ENCODE assay signal across 11 mouse cellular contexts in genomic region chr13:71960277-71960672, GRCm38 (mm10). TPM values are rescaled to one million over a fixed set of nuclear protein-coding genes. Genes with fewer than 3 reads are reported as not detected.
DNase-seq lines count a peak whose midpoint lies in the region; ATAC-seq and TF ChIP-seq lines count a peak whose summit lies in the region.
"Had no signal": no experiment of that assay in that cellular context is flagged by ENCODE, and none has a peak within 500 bp of the region (broad histone marks: within the 10 kb centered on the region; RNA-seq: fewer than 3 reads in every experiment).

No protein-coding gene starts in this region.

- TF ChIP-seq CTCF in kidney, postnatal 0 days (IDR thresholded peaks at IDR 0.05; ENCODE audit: low read depth), result no peak
- TF ChIP-seq CTCF in layer of hippocampus, adult 2 months (conservative IDR thresholded peaks at IDR 0.05), result no peak

- H3K4me3 ChIP-seq in kidney, postnatal 0 days (replicated peaks; ENCODE audit: low read depth, low read length), result peak overlapping the region; percentile 20
- peak overlapping the region; percentile 62 for H3K4me3 ChIP-seq in limb, embryonic 14.5 days (replicated peaks; ENCODE audit: low read length)
- peak overlapping the region; percentile 19; the same call in 1 of the 2 replicates for H3K4me3 ChIP-seq in neural tube, embryonic 14.5 days (ENCODE audit: low read depth, low read length)
- H3K4me3 ChIP-seq in layer of hippocampus, adult 2 months, result no peak overlapping the region

- H3K36me3 ChIP-seq in kidney, postnatal 0 days (ENCODE audit: insufficient read depth, low read length), result no peaks in the 10 kb centered on the region
- H3K36me3 ChIP-seq in limb, embryonic 14.5 days (ENCODE audit: control insufficient read depth, insufficient read depth, low read length), result no peaks in the 10 kb centered on the region
- H3K36me3 ChIP-seq in neural tube, embryonic 14.5 days (ENCODE audit: control insufficient read depth, insufficient read depth, low read length), result no peaks in the 10 kb centered on the region
- H3K36me3 ChIP-seq: stomach, embryonic 15.5 days had no signal

- no peaks in the 10 kb centered on the region for H3K9me3 ChIP-seq in kidney, postnatal 0 days (replicated peaks; ENCODE audit: low read length)
- H3K9me3 ChIP-seq in limb, embryonic 14.5 days (ENCODE audit: control insufficient read depth, low read length), result no peaks in the 10 kb centered on the region
- H3K9me3 ChIP-seq in neural tube, embryonic 14.5 days (ENCODE audit: control insufficient read depth, low read length), result no peaks in the 10 kb centered on the region
- H3K9me3 ChIP-seq: stomach, embryonic 15.5 days had no signal

- peaks cover 82% of the 10 kb centered on the region for H3K27me3 ChIP-seq in kidney, postnatal 0 days (ENCODE audit: insufficient read depth, low read length)
- peaks cover 88% of the 10 kb centered on the region for H3K27me3 ChIP-seq in limb, embryonic 14.5 days (ENCODE audit: control insufficient read depth, insufficient read depth, low read length)
- peaks cover 56% of the 10 kb centered on the region for H3K27me3 ChIP-seq in neural tube, embryonic 14.5 days (ENCODE audit: control insufficient read depth, insufficient read depth, low read length)

- peaks cover 11% of the 10 kb centered on the region; the same call in 1 of the 2 replicates for H3K4me1 ChIP-seq in kidney, postnatal 0 days (replicated peaks; ENCODE audit: insufficient read depth, low read length)
- H3K4me1 ChIP-seq in limb, embryonic 14.5 days (ENCODE audit: control insufficient read depth, insufficient read depth, low read length), result peaks cover 19% of the 10 kb centered on the region
- peaks cover 21% of the 10 kb centered on the region for H3K4me1 ChIP-seq in neural tube, embryonic 14.5 days (ENCODE audit: control insufficient read depth, insufficient read depth, low read length)

- WGBS in kidney, postnatal 0 days, result 2% methylated on average over 9 of the region's 9 CpGs
- WGBS in limb, embryonic 14.5 days, result 3% methylated on average over 9 of the region's 9 CpGs
- WGBS in neural tube, embryonic 14.5 days, result 1% methylated on average over 9 of the region's 9 CpGs

- no peak for TF ChIP-seq POLR2A in limb, embryonic 14.5 days (IDR thresholded peaks at IDR 0.05; ENCODE audit: borderline replicate concordance, extremely low read depth, insufficient read depth, insufficient read length)

- peak; percentile 21 to 28 for DNase-seq in cerebellum, postnatal 10 days
- no peak for DNase-seq in cerebellum, adult 9-10 months
- no peak for DNase-seq in kidney, postnatal 0 days (ENCODE audit: low spot score)
- DNase-seq in kidney, postnatal 10 days, result no peak
- no peak for DNase-seq in limb, embryonic 14.5 days (ENCODE audit: low spot score)
- no peak for DNase-seq in layer of hippocampus, adult 2 months (ENCODE audit: low spot score in 2 of 2)
- DNase-seq in right cerebral cortex, postnatal 4 days, result no peak

- ATAC-seq in kidney, postnatal 0 days (replicated peaks; ENCODE audit: low FRiP score, low read depth), result no peak
- ATAC-seq in limb, embryonic 14.5 days (ENCODE audit: low FRiP score, low read depth), result no peak
- ATAC-seq in neural tube, embryonic 14.5 days (ENCODE audit: low read depth), result no peak

- no peak overlapping the region for H3K9ac ChIP-seq in kidney, postnatal 0 days (ENCODE audit: low read depth, low read length)
- peak overlapping the region; percentile 57 for H3K9ac ChIP-seq in limb, embryonic 14.5 days (ENCODE audit: low read depth, low read length, severe bottlenecking)
- H3K9ac ChIP-seq in neural tube, embryonic 14.5 days (replicated peaks; ENCODE audit: low read depth, low read length), result 0 out of 2 replicates have a peak overlapping the region, but pooled peaks have one; percentile 16
- H3K9ac ChIP-seq: stomach, embryonic 15.5 days had no signal

- H3K27ac ChIP-seq in kidney, postnatal 0 days, result no peak overlapping the region
- H3K27ac ChIP-seq in limb, embryonic 14.5 days (replicated peaks; ENCODE audit: low read depth, low read length), result no peak overlapping the region
- no peak overlapping the region for H3K27ac ChIP-seq in neural tube, embryonic 14.5 days (ENCODE audit: low read depth, low read length)
- no peak overlapping the region for H3K27ac ChIP-seq in layer of hippocampus, adult 2 months
- H3K27ac ChIP-seq: stomach, embryonic 15.5 days had no signal

- H3K4me2 ChIP-seq in kidney, postnatal 0 days (ENCODE audit: low read length), result peak overlapping the region; percentile 35
- H3K4me2 ChIP-seq in limb, embryonic 14.5 days (replicated peaks; ENCODE audit: low read depth, low read length, severe bottlenecking), result peak overlapping the region; percentile 77
- H3K4me2 ChIP-seq in neural tube, embryonic 14.5 days (ENCODE audit: low read depth, low read length), result peak overlapping the region; percentile 44

RNA-seq across cellular contexts. Expression of gene Irx1, which starts 3.2 kb away (rescaled TPM):
- 6.8 and 8.9 TPM in 2 replicates for polyA plus RNA-seq in kidney, postnatal 0 days (2015; fragmentation: Nextera tagmentation; extraction: Ambion mirVana)
- polyA plus RNA-seq in limb, embryonic 14.5 days (2012; rRNA removed), result 73.6 and 83.2 TPM in 2 replicates
- polyA plus RNA-seq in limb, embryonic 14.5 days (2014; fragmentation: Nextera tagmentation; extraction: Ambion mirVana), result 7.2 and 7.4 TPM in 2 replicates
- polyA plus RNA-seq in neural tube, embryonic 14.5 days (2014; fragmentation: Nextera tagmentation; extraction: Ambion mirVana), result 1.3 and 2.0 TPM in 2 replicates
- total RNA-seq in layer of hippocampus, adult 2 months (2021), result under 1 TPM; 0.39 to 0.46 TPM
- total RNA-seq: hematopoietic stem cell, adult 5-6 weeks; neutrophil, adult 5-6 weeks had no signal

Comparison
In these comparisons a context has a peak if more than half of its experiments do, and no peak if none do; other contexts are left out.
1. DNase-seq: peak in cerebellum, postnatal 10 days (2 of 2); none in cerebellum, adult 9-10 months (single experiment), kidney, postnatal 0 days (single experiment), kidney, postnatal 10 days (single experiment), limb, embryonic 14.5 days (single experiment), layer of hippocampus, adult 2 months (0 of 2) and right cerebral cortex, postnatal 4 days (single experiment).
2. Peak in every context shown above with its lines, with median percentiles within 50 percentile points of each other: H3K4me2 ChIP-seq.